Mouse (Mus musculus) liver, embryonic 14.5 days (tissue): Measurements from ENCODE around the gene Atf3. TPM values are rescaled to one million over a fixed set of nuclear protein-coding genes. Genes with fewer than 3 reads are reported as not detected.

Source experiments
- ATAC-seq: fragments of 200-750 bp; cut with Nextera tagmentation; 2 replicates; pipeline ENCODE4 v1.8.0; 2017; ENCODE audit warnings: moderate number of reproducible peaks, mild to moderate bottlenecking, moderate library complexity; ENCODE audit not compliant: insufficient read depth
- DNase-seq, 3 experiments: peaks; one replicate each; pipeline ENCODE4 v3.0.0-alpha.2; 2012 to 2013; ENCODE audit warnings: low read depth in 3 of 3, low spot score in 3 of 3
- H3K27ac ChIP-seq: fragments of 300-500 bp; sonication (generic); 2 replicates; pipeline ENCODE4 v1.5.1; 2014; ENCODE audit warnings: moderate library complexity, mild to moderate bottlenecking, control low read depth, inconsistent platforms
- H3K27me3 ChIP-seq: fragments of 300-500 bp; sonication (generic); 2 replicates; pipeline ENCODE4 v1.6.1; 2014; ENCODE audit warnings: mild to moderate bottlenecking, low read length, moderate library complexity; ENCODE audit not compliant: control insufficient read depth, insufficient read depth
- H3K36me3 ChIP-seq: fragments of 300-500 bp; sonication (generic); replicated peaks from 2 replicates; pipeline ENCODE4 v1.6.1; 2014; ENCODE audit warnings: low read depth; ENCODE audit not compliant: control insufficient read depth, insufficient read depth
- H3K4me1 ChIP-seq, 2 experiments: fragments of 200-500 bp in 1 of 2; fragments of 300-500 bp in 1 of 2; sonication (generic) in 1 of 2; replicated peaks; 2 replicates each; pipeline ENCODE4 v1.6.1; 2012 to 2014; ENCODE audit warnings: antibody characterized with exemption in 1 of 2, inconsistent platforms in 1 of 2, low read length in 1 of 2; ENCODE audit not compliant: control insufficient read depth in 2 of 2, insufficient read depth in 2 of 2
- H3K4me2 ChIP-seq: fragments of 300-500 bp; sonication (generic); 2 replicates; pipeline ENCODE4 v1.6.1; 2014; ENCODE audit warnings: low read depth, mild to moderate bottlenecking, control low read depth, moderate library complexity
- H3K4me3 ChIP-seq, 2 experiments: fragments of 200-500 bp in 1 of 2; fragments of 300-500 bp in 1 of 2; sonication (generic) in 1 of 2; 2 replicates each; pipeline ENCODE4 v1.5.1; 2012 to 2014; ENCODE audit warnings: low read depth in 2 of 2, low read length in 2 of 2, mild to moderate bottlenecking in 2 of 2, control low read depth in 1 of 2, inconsistent platforms in 1 of 2, moderate library complexity in 1 of 2; ENCODE audit not compliant: insufficient read depth in 1 of 2
- H3K9ac ChIP-seq: fragments of 300-500 bp; sonication (generic); replicated peaks from 2 replicates; pipeline ENCODE4 v1.6.1; 2014; ENCODE audit warnings: mild to moderate bottlenecking, control low read depth, moderate library complexity
- H3K9me3 ChIP-seq: fragments of 300-500 bp; sonication (generic); 2 replicates; pipeline ENCODE4 v1.6.1; 2016; ENCODE audit warnings: low read length, mixed read lengths; ENCODE audit not compliant: control insufficient read depth
- CTCF ChIP-seq: IDR thresholded peaks from 2 replicates; pipeline ENCODE4 v1.5.1; 2016; ENCODE audit warnings: antibody characterized with exemption, low read depth, control low read depth
- EP300 ChIP-seq: IDR thresholded peaks from 2 replicates; pipeline ENCODE4 v1.6.1; 2016; ENCODE audit warnings: antibody characterized with exemption, low read depth
- WGBS: fragments of 180-500 bp; shearing (Covaris S2); extraction: QIAGEN DNeasy Blood & Tissue Kit; methylation state at CpG from one replicate; pipeline ENCODE4 v1.1.7; 2014; ENCODE audit not compliant: insufficient replicate concordance; 5-methylcytosine and 5-hydroxymethylcytosine counted together
- polyA plus RNA-seq, 2 experiments: library from polyadenylated mRNA; depleted of rRNA in 1 of 2; stranded (reverse) in 1 of 2; unstranded in 1 of 2; fragments of >200 nt; fragmentation: Nextera tagmentation in 1 of 2; extraction: Ambion mirVana in 1 of 2; gene quantifications; 2 replicates each; pipeline versions ENCODE4 v1.2.1 to v1.2.3; 2012 to 2014

Gene Atf3
- polyA plus RNA-seq (2012; rRNA removed) (0.53 and 0.76 TPM in 2 replicates), polyA plus RNA-seq (2014; fragmentation: Nextera tagmentation; extraction: Ambion mirVana) (0.94 and 1.3 TPM in 2 replicates)

- ATAC-seq (no peak), DNase-seq (no peak)
- H3K36me3 ChIP-seq, result no peaks in the 10 kb centered on the region
- H3K27me3 ChIP-seq, result peaks cover 22% of the 10 kb centered on the region
- WGBS, result 41% methylated on average over 6 of the region's 6 CpGs
- no peaks in the 10 kb centered on the region for H3K4me1 ChIP-seq
- H3K4me3 ChIP-seq, result no peak within 1 kb of the TSS
- H3K4me2 ChIP-seq, result no peak within 1 kb of the TSS
- H3K9ac ChIP-seq, result no peak within 1 kb of the TSS
- H3K27ac ChIP-seq, result no peak within 1 kb of the TSS
- H3K9me3 ChIP-seq, result no peaks in the 10 kb centered on the region
- no peak for TF ChIP-seq EP300
- no peak for TF ChIP-seq CTCF
These were observed at the start of gene Atf3 for GRCm38 (mm10) chr1:191217939-191218338. TSS of gene Atf3 (minus strand) at chr1:191218039.

GRCm38 (mm10) chr1:191267162-191267561 lies 49.3 kb upstream of the Atf3 start:
- no peak overlapping the region for H3K4me2 ChIP-seq
- no peak overlapping the region for H3K4me3 ChIP-seq
- no peak overlapping the region for H3K27ac ChIP-seq
- H3K9me3 ChIP-seq, result no peaks in the 10 kb centered on the region
- no peaks in the 10 kb centered on the region for H3K27me3 ChIP-seq
- no peaks in the 10 kb centered on the region for H3K36me3 ChIP-seq
- TF ChIP-seq CTCF (no peak), EP300 (no peak)
- H3K9ac ChIP-seq, result no peak overlapping the region
- 64% methylated on average over 5 of the region's 5 CpGs for WGBS
- DNase-seq, result no peak
- no peak for ATAC-seq
- peaks cover 0 to 4% of the 10 kb centered on the region in 2 experiments; a peak in 1 of 4 replicates for H3K4me1 ChIP-seq

GRCm38 (mm10) chr1:191263471-191263870 lies 45.6 kb upstream of the Atf3 start:
- no peaks in the 10 kb centered on the region for H3K9me3 ChIP-seq
- peaks cover 0 to 4% of the 10 kb centered on the region in 2 experiments; a peak in 1 of 4 replicates for H3K4me1 ChIP-seq
- H3K36me3 ChIP-seq, result no peaks in the 10 kb centered on the region
- WGBS, result 53% methylated on average over 5 of the region's 5 CpGs
- no peak overlapping the region for H3K4me2 ChIP-seq
- H3K27ac ChIP-seq, result no peak overlapping the region
- TF ChIP-seq EP300 (no peak), CTCF (no peak)
- no peak overlapping the region for H3K4me3 ChIP-seq
- H3K27me3 ChIP-seq, result no peaks in the 10 kb centered on the region
- no peak for DNase-seq
- no peak overlapping the region for H3K9ac ChIP-seq
- ATAC-seq, result no peak

GRCm38 (mm10) chr1:191261861-191262260 lies 44.0 kb upstream of the Atf3 start:
- no peak for DNase-seq

GRCm38 (mm10) chr1:191259661-191260060 lies 41.8 kb upstream of the Atf3 start:
- no peaks in the 10 kb centered on the region for H3K27me3 ChIP-seq
- 28% methylated on average over 5 of the region's 5 CpGs for WGBS
- H3K4me2 ChIP-seq, result no peak overlapping the region

More at GRCm38 (mm10) chr1:191261861-191262260, 44.0 kb upstream of the Atf3 start:
- no peak overlapping the region for H3K9ac ChIP-seq
- no peaks in the 10 kb centered on the region for H3K9me3 ChIP-seq
- no peak overlapping the region for H3K4me2 ChIP-seq
- no peaks in the 10 kb centered on the region for H3K36me3 ChIP-seq
- no peak for ATAC-seq
- WGBS, result 42% methylated on average over 6 of the region's 6 CpGs
- H3K4me3 ChIP-seq, result no peak overlapping the region
- TF ChIP-seq CTCF (no peak), EP300 (no peak)
- no peaks in the 10 kb centered on the region for H3K27me3 ChIP-seq
- H3K27ac ChIP-seq, result no peak overlapping the region
- H3K4me1 ChIP-seq, result peaks cover 0 to 8% of the 10 kb centered on the region in 2 experiments; a peak in 2 of 4 replicates

More at GRCm38 (mm10) chr1:191259661-191260060, 41.8 kb upstream of the Atf3 start:
- no peaks in the 10 kb centered on the region for H3K36me3 ChIP-seq
- DNase-seq (no peak), ATAC-seq (no peak)
- no peak overlapping the region for H3K4me3 ChIP-seq
- no peaks in the 10 kb centered on the region for H3K9me3 ChIP-seq
- H3K9ac ChIP-seq, result no peak overlapping the region
- no peak overlapping the region for H3K27ac ChIP-seq
- TF ChIP-seq CTCF, result no peak
- no peak for TF ChIP-seq EP300
- H3K4me1 ChIP-seq, result peaks cover 0 to 13% of the 10 kb centered on the region in 2 experiments; a peak in 2 of 4 replicates
